Mouse (Mus musculus): Measurements from ENCODE around the gene Sema3b.

DNA sequence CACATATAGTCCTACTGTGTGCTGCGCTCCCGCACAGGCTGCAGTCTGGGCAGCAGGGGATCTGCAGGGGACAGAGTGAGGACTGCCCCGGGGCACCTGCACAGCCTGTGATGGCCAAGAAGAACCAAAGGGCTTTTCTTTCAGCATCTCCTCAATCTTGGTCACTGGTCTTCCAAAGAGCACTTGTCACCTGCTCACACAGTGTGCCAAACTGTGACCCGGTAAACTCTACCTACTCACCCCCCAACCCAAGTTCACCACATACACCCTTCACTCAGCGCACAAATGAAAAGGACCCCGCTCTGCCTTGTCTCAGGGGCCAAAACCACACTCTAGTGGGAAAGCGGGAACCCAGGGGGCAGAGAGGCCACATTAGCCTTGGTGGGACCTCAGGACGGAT is 22.8 kb upstream of the Sema3b start:
- TF ChIP-seq CTCF (IDR thresholded peaks at IDR 0.05; ENCODE audit: low read depth, low read length): no peak
- no peak for TF ChIP-seq POLR2A (IDR thresholded peaks at IDR 0.05; ENCODE audit: borderline replicate concordance, low read depth, low read length)
